Mouse (Mus musculus): ENCODE results near the gene Galnt7. TPM values are rescaled to one million over a fixed set of nuclear protein-coding genes. Genes with fewer than 3 reads are reported as not detected.

Galnt7 gene
- polyA plus RNA-seq, 1 experiment: not detected

GRCm38 (mm10) chr8:57540951-57541350 lies 111.9 kb downstream of the Galnt7 start:
- peaks cover 3% of the 10 kb centered on the region for H3K36me3 ChIP-seq (ENCODE audit: control insufficient read depth)
- no peak overlapping the region for H3K4me3 ChIP-seq (replicated peaks)
- H3K9me3 ChIP-seq (ENCODE audit: control insufficient read depth, low read length): no peaks in the 10 kb centered on the region
- H3K27me3 ChIP-seq (ENCODE audit: control insufficient read depth): no peaks in the 10 kb centered on the region
- no peaks in the 10 kb centered on the region for H3K4me1 ChIP-seq (ENCODE audit: control insufficient read depth)
- no peak for TF ChIP-seq GATA1 (IDR thresholded peaks at IDR 0.05; ENCODE audit: low read length)
- TF ChIP-seq TAL1 (IDR thresholded peaks at IDR 0.05; ENCODE audit: low read length): no peak

DNA sequence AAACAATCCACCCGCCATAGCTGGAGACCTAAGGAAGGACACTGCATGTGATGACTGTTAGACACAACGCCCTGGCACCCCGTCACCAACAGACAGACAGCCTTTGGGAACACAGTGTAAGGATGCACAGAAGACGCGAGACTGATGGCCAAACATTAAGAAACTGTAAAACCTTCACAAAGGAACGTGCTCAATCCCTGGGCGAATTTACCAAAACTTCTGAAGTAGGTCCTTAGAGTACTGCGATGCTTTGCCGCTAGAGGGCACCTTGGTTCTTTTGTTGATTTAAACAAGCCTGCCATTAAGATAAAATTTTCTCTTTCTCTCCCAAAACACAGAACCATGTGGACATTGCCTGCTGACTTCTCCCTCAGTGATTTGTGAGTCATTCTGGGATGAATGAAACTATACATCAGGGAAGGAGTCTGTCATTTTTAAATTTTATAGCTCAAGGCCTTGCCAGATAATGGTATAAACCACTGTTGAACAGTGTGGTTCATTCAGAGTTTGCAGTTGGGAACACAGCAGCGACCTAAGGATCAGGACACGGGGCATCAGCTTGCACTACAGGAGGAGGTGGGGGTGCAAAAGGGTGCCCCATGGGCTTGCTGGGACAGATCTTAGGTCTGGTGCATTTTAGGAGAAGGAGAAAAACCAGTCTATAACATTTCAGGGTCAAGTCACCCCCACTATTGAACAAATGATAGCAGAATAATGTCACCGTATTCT lies 112.6 kb downstream of the Galnt7 start:
- H3K4me3 ChIP-seq (replicated peaks): no peak overlapping the region
- H3K4me1 ChIP-seq (ENCODE audit: control insufficient read depth): no peaks in the 10 kb centered on the region
- H3K36me3 ChIP-seq (ENCODE audit: control insufficient read depth): peaks cover 4% of the 10 kb centered on the region
- no peaks in the 10 kb centered on the region for H3K27me3 ChIP-seq (ENCODE audit: control insufficient read depth)
- H3K9me3 ChIP-seq (ENCODE audit: control insufficient read depth, low read length): no peaks in the 10 kb centered on the region
- TF ChIP-seq GATA1 (IDR thresholded peaks at IDR 0.05; ENCODE audit: low read length) (no peak), TAL1 (IDR thresholded peaks at IDR 0.05; ENCODE audit: low read length) (no peak)

- Histone ChIP-seq H3K27me3 (ENCODE audit: control insufficient read depth) (no peaks in the 10 kb centered on the region), H3K4me1 (ENCODE audit: control insufficient read depth) (no peaks in the 10 kb centered on the region), H3K9me3 (ENCODE audit: control insufficient read depth, low read length) (no peaks in the 10 kb centered on the region), H3K4me3 (replicated peaks) (no peak overlapping the region), H3K36me3 (ENCODE audit: control insufficient read depth) (peaks cover 4% of the 10 kb centered on the region)
- TF ChIP-seq TAL1 (IDR thresholded peaks at IDR 0.05; ENCODE audit: low read length) (no peak), GATA1 (IDR thresholded peaks at IDR 0.05; ENCODE audit: low read length) (no peak)
These were observed 114.2 kb downstream of the Galnt7 start for GRCm38 (mm10) chr8:57538601-57539000.

DNA sequence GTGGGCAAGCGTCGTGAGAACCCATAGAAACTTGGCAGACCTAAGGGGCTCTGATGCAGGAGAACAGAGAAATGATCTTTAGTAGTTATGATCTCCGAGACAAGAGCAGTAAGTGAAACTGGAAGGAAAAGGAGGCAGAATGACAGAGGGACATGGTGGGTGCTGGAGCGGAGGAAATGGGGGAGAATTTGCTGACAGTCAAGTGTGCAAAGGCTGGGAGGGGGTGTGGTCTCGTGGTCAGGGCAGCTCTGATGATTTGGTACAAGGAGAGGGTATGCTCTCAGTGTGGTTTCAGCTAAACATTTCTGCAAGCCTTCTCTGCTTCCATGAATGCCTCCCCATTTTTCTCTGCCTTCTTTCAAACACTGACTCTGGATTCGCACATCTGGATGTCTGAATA lies 116.7 kb downstream of the Galnt7 start:
- no peaks in the 10 kb centered on the region for H3K27me3 ChIP-seq (ENCODE audit: control insufficient read depth)
- TF ChIP-seq TAL1 (IDR thresholded peaks at IDR 0.05; ENCODE audit: low read length): no peak

DNA sequence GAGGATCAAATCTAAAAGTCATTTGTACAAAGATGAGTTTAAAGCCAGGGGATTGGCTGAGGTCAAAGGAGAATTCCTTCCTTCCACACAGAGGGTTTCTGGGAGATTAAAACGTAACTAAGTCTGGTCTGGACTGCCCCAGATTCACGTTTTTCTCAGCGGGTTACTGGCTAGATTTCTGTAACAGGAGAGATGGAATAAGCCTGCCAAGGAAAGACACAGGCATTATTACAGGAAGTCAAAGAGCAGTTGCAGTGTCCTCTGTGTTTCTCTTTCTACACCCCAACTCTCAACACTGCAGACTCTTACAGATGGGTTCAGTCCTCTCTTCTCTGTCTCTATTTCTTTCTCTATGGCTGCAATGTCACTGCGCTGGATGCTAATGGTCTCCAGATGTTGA lies 118.3 kb downstream of the Galnt7 start:
- no peak overlapping the region for H3K4me3 ChIP-seq (replicated peaks)
- no peaks in the 10 kb centered on the region for H3K27me3 ChIP-seq (ENCODE audit: control insufficient read depth)
- TF ChIP-seq TAL1 (IDR thresholded peaks at IDR 0.05; ENCODE audit: low read length): no peak
- TF ChIP-seq GATA1 (IDR thresholded peaks at IDR 0.05; ENCODE audit: low read length): no peak
- no peaks in the 10 kb centered on the region for H3K4me1 ChIP-seq (ENCODE audit: control insufficient read depth)
- no peaks in the 10 kb centered on the region for H3K9me3 ChIP-seq (ENCODE audit: control insufficient read depth, low read length)
- H3K36me3 ChIP-seq (ENCODE audit: control insufficient read depth): peaks cover 4% of the 10 kb centered on the region

More for the DNA sequence above, 116.7 kb downstream of the Galnt7 start:
- no peak overlapping the region for H3K4me3 ChIP-seq (replicated peaks)
- H3K9me3 ChIP-seq (ENCODE audit: control insufficient read depth, low read length): no peaks in the 10 kb centered on the region
- H3K36me3 ChIP-seq (ENCODE audit: control insufficient read depth): peaks cover 4% of the 10 kb centered on the region
- no peaks in the 10 kb centered on the region for H3K4me1 ChIP-seq (ENCODE audit: control insufficient read depth)

DNA sequence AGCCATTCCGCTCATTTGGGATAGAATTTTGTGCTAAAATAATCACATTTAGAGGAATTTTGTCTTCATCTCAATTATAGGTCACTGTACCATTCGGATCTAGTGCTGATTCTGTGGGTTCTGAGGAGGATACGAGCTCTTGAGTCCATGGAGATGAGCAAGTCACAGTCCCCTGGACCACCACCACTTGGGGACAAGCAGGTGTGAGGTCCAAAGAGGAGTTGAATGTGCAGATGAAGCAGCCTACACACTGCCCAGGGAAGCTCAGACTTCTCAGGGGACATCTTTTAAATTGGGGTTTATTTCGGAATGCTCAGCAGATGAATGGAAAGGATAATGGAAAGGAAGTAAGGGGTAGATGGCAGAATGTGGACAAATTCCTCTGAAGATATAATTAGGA lies 119.7 kb downstream of the Galnt7 start:
- H3K4me1 ChIP-seq (ENCODE audit: control insufficient read depth): no peaks in the 10 kb centered on the region
- H3K4me3 ChIP-seq (replicated peaks): no peak overlapping the region
- H3K36me3 ChIP-seq (ENCODE audit: control insufficient read depth): peaks cover 4% of the 10 kb centered on the region
- no peaks in the 10 kb centered on the region for H3K9me3 ChIP-seq (ENCODE audit: control insufficient read depth, low read length)
- no peak for TF ChIP-seq TAL1 (IDR thresholded peaks at IDR 0.05; ENCODE audit: low read length)
- TF ChIP-seq GATA1 (IDR thresholded peaks at IDR 0.05; ENCODE audit: low read length): no peak
- no peaks in the 10 kb centered on the region for H3K27me3 ChIP-seq (ENCODE audit: control insufficient read depth)

- no peaks in the 10 kb centered on the region for H3K27me3 ChIP-seq (ENCODE audit: control insufficient read depth)
- H3K36me3 ChIP-seq (ENCODE audit: control insufficient read depth): peaks cover 4% of the 10 kb centered on the region
- TF ChIP-seq TAL1 (IDR thresholded peaks at IDR 0.05; ENCODE audit: low read length) (no peak), GATA1 (IDR thresholded peaks at IDR 0.05; ENCODE audit: low read length) (no peak)
- H3K9me3 ChIP-seq (ENCODE audit: control insufficient read depth, low read length): no peaks in the 10 kb centered on the region
- no peak overlapping the region for H3K4me3 ChIP-seq (replicated peaks)
- H3K4me1 ChIP-seq (ENCODE audit: control insufficient read depth): no peaks in the 10 kb centered on the region
These were observed 120.6 kb downstream of the Galnt7 start for GRCm38 (mm10) chr8:57532223-57532622.

DNA sequence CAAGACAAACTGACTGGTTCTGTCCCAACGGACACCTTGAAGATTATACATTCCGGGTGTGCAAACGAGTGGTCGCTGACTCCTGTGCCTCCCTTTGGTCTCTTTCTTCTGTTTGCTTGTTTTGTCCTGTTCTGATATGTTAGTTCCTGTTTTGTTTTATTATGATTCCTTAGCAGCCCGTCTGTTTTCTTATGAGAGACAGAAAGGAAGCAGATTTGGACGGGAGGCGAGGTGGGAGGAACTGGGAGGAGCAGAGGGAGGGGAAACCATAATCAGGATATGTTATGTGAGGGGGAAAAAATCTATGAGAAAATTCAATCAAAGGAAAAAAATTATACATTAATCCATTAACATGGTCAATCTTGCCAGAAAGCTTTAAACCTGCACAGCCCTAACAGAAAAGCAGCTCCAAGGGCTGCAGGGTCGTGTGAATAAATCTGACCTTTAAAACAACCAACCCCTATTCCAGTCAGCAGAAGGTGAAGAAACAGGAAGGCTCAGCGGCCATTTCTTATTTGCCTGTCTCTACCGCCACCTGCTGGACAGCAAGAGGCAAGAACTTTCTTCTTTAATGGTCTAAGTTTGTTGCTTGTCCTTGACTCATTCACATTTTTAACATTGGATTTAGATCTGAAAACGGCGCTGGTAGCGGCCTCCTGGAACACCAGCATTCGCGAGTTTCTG lies 122.0 kb downstream of the Galnt7 start:
- Histone ChIP-seq H3K4me3 (replicated peaks) (no peak overlapping the region), H3K4me1 (ENCODE audit: control insufficient read depth) (no peaks in the 10 kb centered on the region), H3K36me3 (ENCODE audit: control insufficient read depth) (no peaks in the 10 kb centered on the region; the same call in none of the 2 replicates), H3K27me3 (ENCODE audit: control insufficient read depth) (no peaks in the 10 kb centered on the region), H3K9me3 (ENCODE audit: control insufficient read depth, low read length) (no peaks in the 10 kb centered on the region)
- no peak for TF ChIP-seq GATA1 (IDR thresholded peaks at IDR 0.05; ENCODE audit: low read length)
- no peak for TF ChIP-seq TAL1 (IDR thresholded peaks at IDR 0.05; ENCODE audit: low read length)

GRCm38 (mm10) chr8:57530238-57530637 lies 122.6 kb downstream of the Galnt7 start:
- H3K4me3 ChIP-seq (replicated peaks): no peak overlapping the region
- no peaks in the 10 kb centered on the region for H3K4me1 ChIP-seq (ENCODE audit: control insufficient read depth)
- no peaks in the 10 kb centered on the region for H3K9me3 ChIP-seq (ENCODE audit: control insufficient read depth, low read length)
- no peaks in the 10 kb centered on the region; the same call in none of the 2 replicates for H3K36me3 ChIP-seq (ENCODE audit: control insufficient read depth)
- no peak for TF ChIP-seq GATA1 (IDR thresholded peaks at IDR 0.05; ENCODE audit: low read length)
- TF ChIP-seq TAL1 (IDR thresholded peaks at IDR 0.05; ENCODE audit: low read length): no peak
- no peaks in the 10 kb centered on the region for H3K27me3 ChIP-seq (ENCODE audit: control insufficient read depth)

Data from erythroblast, embryonic 14.5 days (primary cell).